Mouse (Mus musculus) right cerebral cortex, postnatal 4 days (tissue): Measurements from ENCODE around the gene Slc17a4.

Experiments
- DNase-seq: peaks from one replicate; pipeline ENCODE4 v3.0.0-alpha.2; 2022

Slc17a4 gene

GRCm38 (mm10) chr13:23889011-23889605 is 25.7 kb downstream of the Slc17a4 start:
- DNase-seq, result no peak

GRCm38 (mm10) chr13:23887026-23887725 is 27.6 kb downstream of the Slc17a4 start:
- no peak for DNase-seq

- no peak for DNase-seq
Observed at GRCm38 (mm10) chr13:23885540-23885939, 29.3 kb downstream of the Slc17a4 start.

- DNase-seq, result no peak
Observed at GRCm38 (mm10) chr13:23879636-23880035, 35.2 kb downstream of the Slc17a4 start.

GRCm38 (mm10) chr13:23879106-23879505 is 35.7 kb downstream of the Slc17a4 start:
- DNase-seq, result no peak

- DNase-seq, result no peak
Observed at GRCm38 (mm10) chr13:23873141-23873540, 41.7 kb downstream of the Slc17a4 start.

GRCm38 (mm10) chr13:23869996-23870395 is 44.8 kb downstream of the Slc17a4 start:
- no peak for DNase-seq

- no peak for DNase-seq
Observed at GRCm38 (mm10) chr13:23868790-23869533, 45.8 kb downstream of the Slc17a4 start.

- no peak for DNase-seq
Observed at GRCm38 (mm10) chr13:23867405-23867804, 47.4 kb downstream of the Slc17a4 start, which contains the start of gene Slc17a1. Slc17a1 (plus strand) TSS chr13:23867750.

- DNase-seq, result no peak
Observed at GRCm38 (mm10) chr13:23867000-23867399, 47.8 kb downstream of the Slc17a4 start.

GRCm38 (mm10) chr13:23866086-23866710 is 48.6 kb downstream of the Slc17a4 start:
- no peak for DNase-seq

GRCm38 (mm10) chr13:23864711-23865110 is 50.1 kb downstream of the Slc17a4 start:
- DNase-seq, result no peak

- DNase-seq, result no peak
Observed at GRCm38 (mm10) chr13:23861815-23862214, 53.0 kb downstream of the Slc17a4 start.

- no peak for DNase-seq
Observed at GRCm38 (mm10) chr13:23856401-23856800, 58.4 kb downstream of the Slc17a4 start.

- DNase-seq, result no peak
Observed at GRCm38 (mm10) chr13:23849299-23849698, 65.5 kb downstream of the Slc17a4 start.
